Mouse (Mus musculus): ENCODE data around the gene B4galt5. TPM values are rescaled to one million over a fixed set of nuclear protein-coding genes. Genes with fewer than 3 reads are reported as not detected.
A peak's percentile ranks its signal among the peaks of the same experiment; 100 is the strongest.

The B4galt5 gene
- total and polyA plus RNA-seq, 2 experiments from 2014 or later: 6.5 to 24.2 TPM

DNA sequence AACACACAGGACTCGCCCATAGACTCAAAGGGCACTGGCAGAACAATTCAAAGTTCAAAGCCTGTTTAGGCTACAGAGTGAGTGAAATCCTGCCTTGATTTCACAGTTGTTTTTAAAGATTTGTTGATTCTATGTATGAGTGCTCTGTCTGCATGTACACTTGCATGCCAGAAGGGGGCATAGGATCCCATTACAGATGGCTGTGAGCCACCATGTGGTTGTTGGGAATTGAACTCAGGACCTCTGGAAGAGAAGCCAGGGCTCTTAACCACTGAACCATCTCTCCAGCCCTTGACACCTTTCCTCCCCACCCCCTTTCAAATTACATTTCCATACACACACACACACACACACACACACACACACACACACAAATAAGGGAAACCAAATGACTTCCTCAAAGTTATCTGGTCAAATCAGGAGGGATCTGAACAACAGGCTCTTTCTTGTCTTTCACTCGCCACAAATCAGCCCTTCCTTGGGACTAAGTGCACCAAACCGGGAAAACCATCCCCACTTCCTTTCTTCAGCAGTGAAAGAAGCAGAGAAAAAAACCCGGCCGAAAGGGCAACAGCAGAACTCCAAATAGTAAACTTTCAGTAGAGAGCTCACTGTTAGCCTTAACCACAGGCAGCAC lies 4.0 kb downstream of the B4galt5 start:
- no peak overlapping the region for H3K9ac ChIP-seq (replicated peaks; ENCODE audit: low read depth, low read length)
- H3K4me2 ChIP-seq (ENCODE audit: low read depth, low read length): no peak overlapping the region
- peaks cover 9% of the 10 kb centered on the region for H3K4me1 ChIP-seq (ENCODE audit: control insufficient read depth, insufficient read depth)
- TF ChIP-seq EP300 (IDR thresholded peaks at IDR 0.05; ENCODE audit: low read depth) (no peak), CTCF (IDR thresholded peaks at IDR 0.05; ENCODE audit: low read depth) (peak; percentile 38)
- no peak for ATAC-seq (ENCODE audit: insufficient read depth, low read depth)
- H3K4me3 ChIP-seq (ENCODE audit: low read depth, low read length): no peak overlapping the region
- H3K9me3 ChIP-seq (replicated peaks; ENCODE audit: control insufficient read depth, low read length): no peaks in the 10 kb centered on the region
- H3K27me3 ChIP-seq (ENCODE audit: control insufficient read depth, insufficient read depth, low read length): no peaks in the 10 kb centered on the region
- WGBS: 68% methylated on average over 5 of the region's 5 CpGs
- no peaks in the 10 kb centered on the region for H3K36me3 ChIP-seq (replicated peaks; ENCODE audit: control insufficient read depth, insufficient read depth, low read length)
- no peak for DNase-seq (ENCODE audit: low spot score)
- no peak overlapping the region for H3K27ac ChIP-seq (ENCODE audit: low read depth)

DNA sequence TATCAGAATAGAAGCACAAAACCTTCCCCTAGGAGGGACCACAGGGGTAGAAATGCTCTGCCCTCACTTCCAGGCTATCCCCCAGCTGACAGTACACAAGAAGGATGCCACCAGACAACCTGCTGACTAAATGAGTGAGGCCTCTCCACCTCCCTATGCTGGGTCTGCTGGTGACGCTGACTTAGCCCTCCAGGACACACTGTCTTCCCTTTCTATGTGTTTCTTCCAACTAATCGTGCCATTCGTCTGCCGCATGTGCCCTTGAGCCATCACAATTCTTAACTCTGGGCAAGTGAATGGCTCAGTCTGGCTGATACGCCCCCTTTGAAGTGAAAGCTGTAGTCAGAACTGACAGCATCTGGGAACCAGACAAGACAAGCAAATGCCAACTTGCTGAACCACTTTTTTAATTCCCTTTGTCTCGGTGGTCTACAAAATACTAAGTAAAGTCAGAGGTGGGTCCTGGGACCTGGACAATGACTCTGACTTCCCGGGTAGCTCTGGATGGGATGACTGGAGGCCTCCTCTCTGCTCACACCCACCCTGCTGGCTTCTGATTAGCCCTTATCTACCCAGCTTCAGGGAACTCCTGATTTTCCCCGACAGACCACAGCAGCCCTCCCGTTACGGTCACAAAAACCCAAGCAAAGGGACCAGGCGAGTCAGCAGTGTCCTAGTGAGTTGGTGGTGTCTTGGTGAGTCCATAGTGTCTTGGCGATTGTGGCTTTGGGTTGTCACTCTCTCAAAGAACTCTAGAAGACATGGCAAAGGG lies 5.4 kb downstream of the B4galt5 start:
- Histone ChIP-seq H3K9ac (replicated peaks; ENCODE audit: low read depth, low read length) (no peak overlapping the region), H3K27me3 (ENCODE audit: control insufficient read depth, insufficient read depth, low read length) (no peaks in the 10 kb centered on the region), H3K9me3 (replicated peaks; ENCODE audit: control insufficient read depth, low read length) (no peaks in the 10 kb centered on the region), H3K4me3 (ENCODE audit: low read depth, low read length) (no peak overlapping the region), H3K36me3 (replicated peaks; ENCODE audit: control insufficient read depth, insufficient read depth, low read length) (no peaks in the 10 kb centered on the region), H3K27ac (ENCODE audit: low read depth) (no peak overlapping the region), H3K4me1 (ENCODE audit: control insufficient read depth, insufficient read depth) (peaks cover 9% of the 10 kb centered on the region), H3K4me2 (ENCODE audit: low read depth, low read length) (no peak overlapping the region)
- TF ChIP-seq EP300 (IDR thresholded peaks at IDR 0.05; ENCODE audit: low read depth) (no peak), CTCF (IDR thresholded peaks at IDR 0.05; ENCODE audit: low read depth) (no peak)
- DNase-seq (ENCODE audit: low spot score) (no peak), ATAC-seq (ENCODE audit: insufficient read depth, low read depth) (no peak)
- WGBS: 45% methylated on average over 12 of the region's 12 CpGs

- no peaks in the 10 kb centered on the region for H3K36me3 ChIP-seq (replicated peaks; ENCODE audit: control insufficient read depth, insufficient read depth, low read length)
- WGBS: 82% methylated on average over 6 of the region's 6 CpGs
- no peaks in the 10 kb centered on the region for H3K27me3 ChIP-seq (ENCODE audit: control insufficient read depth, insufficient read depth, low read length)
- H3K4me1 ChIP-seq (ENCODE audit: control insufficient read depth, insufficient read depth): peaks cover 10% of the 10 kb centered on the region
- DNase-seq (ENCODE audit: low spot score) (no peak), ATAC-seq (ENCODE audit: insufficient read depth, low read depth) (no peak)
- no peak overlapping the region for H3K9ac ChIP-seq (replicated peaks; ENCODE audit: low read depth, low read length)
- no peaks in the 10 kb centered on the region for H3K9me3 ChIP-seq (replicated peaks; ENCODE audit: control insufficient read depth, low read length)
- no peak overlapping the region for H3K4me2 ChIP-seq (ENCODE audit: low read depth, low read length)
- TF ChIP-seq CTCF (IDR thresholded peaks at IDR 0.05; ENCODE audit: low read depth): no peak
- no peak for TF ChIP-seq EP300 (IDR thresholded peaks at IDR 0.05; ENCODE audit: low read depth)
- no peak overlapping the region for H3K27ac ChIP-seq (ENCODE audit: low read depth)
- H3K4me3 ChIP-seq (ENCODE audit: low read depth, low read length): no peak overlapping the region
Observed at GRCm38 (mm10) chr2:167342876-167343275, 6.1 kb downstream of the B4galt5 start.

- TF ChIP-seq CTCF (IDR thresholded peaks at IDR 0.05; ENCODE audit: low read depth) (no peak), EP300 (IDR thresholded peaks at IDR 0.05; ENCODE audit: low read depth) (no peak)
- DNase-seq (ENCODE audit: low spot score): no peak
- H3K4me1 ChIP-seq (ENCODE audit: control insufficient read depth, insufficient read depth): peaks cover 22% of the 10 kb centered on the region
- no peaks in the 10 kb centered on the region for H3K36me3 ChIP-seq (replicated peaks; ENCODE audit: control insufficient read depth, insufficient read depth, low read length)
- H3K27ac ChIP-seq (ENCODE audit: low read depth): 0 out of 2 replicates have a peak overlapping the region, but pooled peaks have one; percentile 5
- no peaks in the 10 kb centered on the region for H3K27me3 ChIP-seq (ENCODE audit: control insufficient read depth, insufficient read depth, low read length)
- H3K4me3 ChIP-seq (ENCODE audit: low read depth, low read length): no peak overlapping the region
- 49% methylated on average over 2 of the region's 2 CpGs for WGBS
- ATAC-seq (ENCODE audit: insufficient read depth, low read depth): 0 out of 2 replicates have a peak, but pooled peaks have one; percentile 17
- no peak overlapping the region for H3K4me2 ChIP-seq (ENCODE audit: low read depth, low read length)
- H3K9ac ChIP-seq (replicated peaks; ENCODE audit: low read depth, low read length): no peak overlapping the region
- no peaks in the 10 kb centered on the region for H3K9me3 ChIP-seq (replicated peaks; ENCODE audit: control insufficient read depth, low read length)
Observed at GRCm38 (mm10) chr2:167337580-167337979, 11.4 kb downstream of the B4galt5 start.

DNA sequence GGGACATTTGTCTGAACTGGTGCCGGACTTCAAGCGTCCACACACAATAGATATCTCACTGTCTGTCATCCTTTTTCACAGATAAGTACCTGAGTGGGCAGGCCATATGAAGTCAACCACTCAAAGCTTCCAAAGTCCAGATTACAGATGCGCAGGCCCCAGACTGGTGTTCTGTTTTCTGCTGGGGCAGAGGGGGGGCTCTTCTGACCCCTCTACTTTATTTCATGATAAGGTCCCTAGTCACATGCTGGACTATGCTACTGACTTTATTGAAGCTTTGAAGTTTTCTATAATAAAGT lies 11.8 kb downstream of the B4galt5 start:
- Histone ChIP-seq H3K27me3 (ENCODE audit: control insufficient read depth, insufficient read depth, low read length) (no peaks in the 10 kb centered on the region), H3K27ac (ENCODE audit: low read depth) (peak overlapping the region; percentile 33), H3K36me3 (replicated peaks; ENCODE audit: control insufficient read depth, insufficient read depth, low read length) (no peaks in the 10 kb centered on the region), H3K9me3 (replicated peaks; ENCODE audit: control insufficient read depth, low read length) (no peaks in the 10 kb centered on the region), H3K4me1 (ENCODE audit: control insufficient read depth, insufficient read depth) (peaks cover 22% of the 10 kb centered on the region), H3K4me3 (ENCODE audit: low read depth, low read length) (no peak overlapping the region), H3K4me2 (ENCODE audit: low read depth, low read length) (no peak overlapping the region), H3K9ac (replicated peaks; ENCODE audit: low read depth, low read length) (no peak overlapping the region)
- WGBS: 20% methylated on average over 3 of the region's 3 CpGs
- no peak for DNase-seq (ENCODE audit: low spot score)
- 0 out of 2 replicates have a peak, but pooled peaks have one; percentile 24 for ATAC-seq (ENCODE audit: insufficient read depth, low read depth)
- TF ChIP-seq EP300 (IDR thresholded peaks at IDR 0.05; ENCODE audit: low read depth) (no peak), CTCF (IDR thresholded peaks at IDR 0.05; ENCODE audit: low read depth) (no peak)

Measured in heart, postnatal 0 days (tissue).